Mouse (Mus musculus): ENCODE results near the gene Ing3. TPM values are rescaled to one million over a fixed set of nuclear protein-coding genes. Genes with fewer than 3 reads are reported as not detected.
A peak's percentile ranks its signal among the peaks of the same experiment; 100 is the strongest.

The Ing3 gene
- polyA plus RNA-seq, 1 experiment from 2014 or later, result 57.7 TPM

DNA sequence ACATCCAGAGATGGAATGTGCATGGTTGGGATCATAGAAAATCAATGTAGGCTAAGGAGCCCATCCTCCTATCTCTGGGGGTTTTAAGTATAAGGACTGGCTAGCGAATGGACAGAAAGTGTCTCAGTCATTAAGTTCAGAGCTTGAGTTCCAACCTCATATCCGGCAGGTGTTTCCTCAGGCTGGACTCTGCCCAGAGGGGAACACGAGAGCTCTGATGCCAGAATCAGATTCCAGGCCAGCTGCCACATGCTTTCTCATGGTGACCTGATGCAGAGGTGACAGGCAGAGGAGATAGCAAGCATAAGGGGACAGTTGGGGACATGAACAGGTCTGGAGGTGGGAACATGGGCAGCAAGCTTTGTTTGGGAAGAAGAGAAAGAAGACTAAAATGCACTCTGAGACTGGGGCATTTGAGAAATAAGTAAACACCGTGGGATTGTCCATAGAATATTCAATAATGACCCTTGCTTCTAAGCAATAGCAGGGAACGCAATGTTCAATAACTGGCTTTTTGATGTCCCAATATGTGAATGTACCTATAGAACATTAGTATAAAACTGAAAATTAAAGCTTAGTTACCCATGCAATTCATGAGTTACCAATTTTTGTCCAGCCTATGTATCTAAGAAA is 52.0 kb downstream of the Ing3 start:
- Histone ChIP-seq H3K4me1 (ENCODE audit: control insufficient read depth, insufficient read depth, low read length) (no peaks in the 10 kb centered on the region), H3K27ac (ENCODE audit: low read depth, low read length) (no peak overlapping the region), H3K27me3 (replicated peaks; ENCODE audit: control insufficient read depth, insufficient read depth, low read length) (no peaks in the 10 kb centered on the region), H3K9ac (ENCODE audit: low read length) (no peak overlapping the region), H3K36me3 (ENCODE audit: control insufficient read depth, insufficient read depth, low read length) (no peaks in the 10 kb centered on the region), H3K9me3 (replicated peaks; ENCODE audit: control insufficient read depth, low read length) (no peaks in the 10 kb centered on the region), H3K4me3 (ENCODE audit: low read depth, low read length) (no peak overlapping the region), H3K4me2 (ENCODE audit: low read length) (no peak overlapping the region)
- WGBS, result 92% methylated on average over 5 of the region's 5 CpGs
- ATAC-seq (no peak), DNase-seq (ENCODE audit: low spot score) (no peak)

GRCm38 (mm10) chr6:22002521-22003199 is 53.3 kb downstream of the Ing3 start:
- no peak overlapping the region for H3K9ac ChIP-seq (ENCODE audit: low read length)
- H3K4me1 ChIP-seq (ENCODE audit: control insufficient read depth, insufficient read depth, low read length), result no peaks in the 10 kb centered on the region
- H3K36me3 ChIP-seq (ENCODE audit: control insufficient read depth, insufficient read depth, low read length), result no peaks in the 10 kb centered on the region
- 36% methylated on average over 17 of the region's 17 CpGs for WGBS
- DNase-seq (ENCODE audit: low spot score), result no peak
- no peaks in the 10 kb centered on the region for H3K9me3 ChIP-seq (replicated peaks; ENCODE audit: control insufficient read depth, low read length)
- no peak overlapping the region for H3K4me2 ChIP-seq (ENCODE audit: low read length)
- no peak overlapping the region for H3K27ac ChIP-seq (ENCODE audit: low read depth, low read length)
- ATAC-seq, result no peak
- no peaks in the 10 kb centered on the region for H3K27me3 ChIP-seq (replicated peaks; ENCODE audit: control insufficient read depth, insufficient read depth, low read length)
- no peak overlapping the region for H3K4me3 ChIP-seq (ENCODE audit: low read depth, low read length)

GRCm38 (mm10) chr6:22003200-22003587 is 53.8 kb downstream of the Ing3 start:
- H3K27me3 ChIP-seq (replicated peaks; ENCODE audit: control insufficient read depth, insufficient read depth, low read length), result no peaks in the 10 kb centered on the region
- WGBS, result 3% methylated on average over 6 of the region's 6 CpGs
- H3K4me1 ChIP-seq (ENCODE audit: control insufficient read depth, insufficient read depth, low read length), result no peaks in the 10 kb centered on the region
- H3K4me3 ChIP-seq (ENCODE audit: low read depth, low read length), result no peak overlapping the region
- H3K36me3 ChIP-seq (ENCODE audit: control insufficient read depth, insufficient read depth, low read length), result no peaks in the 10 kb centered on the region
- no peak overlapping the region for H3K4me2 ChIP-seq (ENCODE audit: low read length)
- DNase-seq (ENCODE audit: low spot score), result peak; percentile 34
- H3K27ac ChIP-seq (ENCODE audit: low read depth, low read length), result no peak overlapping the region
- no peaks in the 10 kb centered on the region for H3K9me3 ChIP-seq (replicated peaks; ENCODE audit: control insufficient read depth, low read length)
- ATAC-seq, result peak; percentile 57; the same call in 1 of the 2 replicates
- H3K9ac ChIP-seq (ENCODE audit: low read length), result no peak overlapping the region

DNA sequence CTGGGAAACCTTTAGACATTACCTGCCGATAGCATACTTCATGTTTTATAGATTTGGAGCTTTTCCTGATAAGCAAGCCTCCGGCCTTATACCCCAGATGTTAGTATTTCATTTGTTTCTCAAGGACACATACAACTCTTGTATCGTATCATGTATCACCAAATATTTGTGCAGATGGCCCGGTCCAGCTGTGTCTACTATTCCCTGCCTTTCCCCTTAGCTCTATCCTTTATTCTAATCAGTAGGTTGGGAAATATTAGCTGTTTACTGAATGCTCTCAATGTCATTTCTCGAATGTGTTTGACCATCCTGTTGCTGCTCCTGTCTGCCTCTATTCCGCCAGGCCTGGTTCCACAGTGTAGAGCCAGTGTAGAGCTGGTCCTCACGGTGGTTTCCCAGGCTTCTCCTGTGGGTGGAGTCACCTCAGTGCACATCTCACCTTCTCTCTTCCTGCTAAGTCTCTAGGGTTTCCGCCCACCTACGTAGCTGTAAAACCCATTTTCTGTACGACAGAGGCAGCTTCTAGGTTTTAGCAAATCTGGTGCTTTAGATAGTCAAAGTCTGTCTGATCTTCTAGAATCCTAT is 54.7 kb downstream of the Ing3 start:
- ATAC-seq (no peak), DNase-seq (ENCODE audit: low spot score) (no peak)
- 87% methylated on average over 10 of the region's 10 CpGs for WGBS
- Histone ChIP-seq H3K9me3 (replicated peaks; ENCODE audit: control insufficient read depth, low read length) (no peaks in the 10 kb centered on the region), H3K4me1 (ENCODE audit: control insufficient read depth, insufficient read depth, low read length) (no peaks in the 10 kb centered on the region), H3K4me2 (ENCODE audit: low read length) (no peak overlapping the region), H3K36me3 (ENCODE audit: control insufficient read depth, insufficient read depth, low read length) (no peaks in the 10 kb centered on the region), H3K4me3 (ENCODE audit: low read depth, low read length) (no peak overlapping the region), H3K9ac (ENCODE audit: low read length) (no peak overlapping the region), H3K27ac (ENCODE audit: low read depth, low read length) (no peak overlapping the region), H3K27me3 (replicated peaks; ENCODE audit: control insufficient read depth, insufficient read depth, low read length) (no peaks in the 10 kb centered on the region)

DNA sequence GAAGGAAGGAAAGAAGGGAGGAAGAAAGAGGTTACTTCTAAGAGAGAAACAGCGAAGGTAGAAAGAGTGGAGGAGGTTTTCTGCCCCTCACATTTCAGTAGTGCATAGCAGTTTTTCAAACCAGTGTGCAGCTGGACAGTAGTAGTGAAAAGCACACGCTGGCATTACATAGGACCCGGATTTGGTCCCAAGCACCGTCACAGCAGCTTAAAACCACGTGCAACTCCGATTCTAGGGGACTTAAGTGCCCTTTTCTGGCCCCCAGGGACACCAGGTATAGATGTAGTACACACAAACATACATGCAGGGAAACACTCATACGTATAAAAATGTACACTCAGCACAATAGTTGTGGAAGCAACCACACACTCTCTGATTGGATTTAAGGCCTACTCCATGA is 59.0 kb downstream of the Ing3 start:
- no peak for ATAC-seq
- no peak for DNase-seq (ENCODE audit: low spot score)

GRCm38 (mm10) chr6:22010258-22010657 is 60.9 kb downstream of the Ing3 start:
- H3K9me3 ChIP-seq (replicated peaks; ENCODE audit: control insufficient read depth, low read length), result no peaks in the 10 kb centered on the region
- H3K9ac ChIP-seq (ENCODE audit: low read length), result no peak overlapping the region
- no peak for ATAC-seq
- no peaks in the 10 kb centered on the region for H3K27me3 ChIP-seq (replicated peaks; ENCODE audit: control insufficient read depth, insufficient read depth, low read length)
- H3K27ac ChIP-seq (ENCODE audit: low read depth, low read length), result no peak overlapping the region
- no peak overlapping the region for H3K4me3 ChIP-seq (ENCODE audit: low read depth, low read length)
- no peaks in the 10 kb centered on the region for H3K4me1 ChIP-seq (ENCODE audit: control insufficient read depth, insufficient read depth, low read length)
- H3K36me3 ChIP-seq (ENCODE audit: control insufficient read depth, insufficient read depth, low read length), result no peaks in the 10 kb centered on the region
- no peak overlapping the region for H3K4me2 ChIP-seq (ENCODE audit: low read length)
- no peak for DNase-seq (ENCODE audit: low spot score)
- WGBS, result 91% methylated on average over 12 of the region's 12 CpGs

More for the DNA sequence above, 59.0 kb downstream of the Ing3 start:
- H3K27me3 ChIP-seq (replicated peaks; ENCODE audit: control insufficient read depth, insufficient read depth, low read length), result no peaks in the 10 kb centered on the region
- H3K9ac ChIP-seq (ENCODE audit: low read length), result no peak overlapping the region
- no peak overlapping the region for H3K4me2 ChIP-seq (ENCODE audit: low read length)
- H3K4me1 ChIP-seq (ENCODE audit: control insufficient read depth, insufficient read depth, low read length), result no peaks in the 10 kb centered on the region
- H3K9me3 ChIP-seq (replicated peaks; ENCODE audit: control insufficient read depth, low read length), result no peaks in the 10 kb centered on the region
- H3K36me3 ChIP-seq (ENCODE audit: control insufficient read depth, insufficient read depth, low read length), result no peaks in the 10 kb centered on the region
- WGBS, result 90% methylated on average over 7 of the region's 7 CpGs
- H3K4me3 ChIP-seq (ENCODE audit: low read depth, low read length), result no peak overlapping the region
- no peak overlapping the region for H3K27ac ChIP-seq (ENCODE audit: low read depth, low read length)

DNA sequence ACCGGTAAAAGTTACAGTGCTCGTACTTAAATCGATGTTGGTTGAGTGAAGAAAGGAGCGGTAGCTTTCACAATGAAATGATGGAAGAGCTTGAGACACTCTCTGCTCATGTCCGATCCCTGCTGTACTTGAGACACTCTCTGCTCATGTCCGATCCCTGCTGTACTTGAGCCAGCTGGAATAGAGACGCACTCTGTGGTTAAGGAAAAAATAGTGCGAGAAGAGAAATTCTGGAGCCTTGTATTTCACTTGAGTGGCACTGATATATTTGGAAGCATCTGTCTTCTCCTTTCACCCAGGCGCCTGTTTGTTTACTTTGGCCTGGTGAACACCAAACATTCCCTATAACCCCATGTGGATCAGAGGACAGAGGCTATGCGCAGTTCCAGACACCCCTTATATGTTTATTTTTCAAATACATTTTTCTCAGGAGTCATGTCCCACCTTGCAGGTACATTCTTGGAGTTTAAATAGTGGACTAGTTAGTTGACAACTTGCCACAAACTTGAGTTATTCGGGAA is 61.5 kb downstream of the Ing3 start:
- Histone ChIP-seq H3K9me3 (replicated peaks; ENCODE audit: control insufficient read depth, low read length) (no peaks in the 10 kb centered on the region), H3K4me1 (ENCODE audit: control insufficient read depth, insufficient read depth, low read length) (no peaks in the 10 kb centered on the region), H3K27me3 (replicated peaks; ENCODE audit: control insufficient read depth, insufficient read depth, low read length) (no peaks in the 10 kb centered on the region), H3K27ac (ENCODE audit: low read depth, low read length) (no peak overlapping the region), H3K9ac (ENCODE audit: low read length) (no peak overlapping the region), H3K4me2 (ENCODE audit: low read length) (no peak overlapping the region), H3K4me3 (ENCODE audit: low read depth, low read length) (no peak overlapping the region), H3K36me3 (ENCODE audit: control insufficient read depth, insufficient read depth, low read length) (no peaks in the 10 kb centered on the region)
- whole genome bisulfite sequencing, result 95% methylated on average over 11 of the region's 11 CpGs
- no peak for ATAC-seq
- no peak for DNase-seq (ENCODE audit: low spot score)

- no peak for ATAC-seq
- Histone ChIP-seq H3K4me1 (ENCODE audit: control insufficient read depth, insufficient read depth, low read length) (no peaks in the 10 kb centered on the region), H3K36me3 (ENCODE audit: control insufficient read depth, insufficient read depth, low read length) (no peaks in the 10 kb centered on the region), H3K9ac (ENCODE audit: low read length) (no peak overlapping the region), H3K27ac (ENCODE audit: low read depth, low read length) (no peak overlapping the region), H3K4me2 (ENCODE audit: low read length) (no peak overlapping the region), H3K4me3 (ENCODE audit: low read depth, low read length) (no peak overlapping the region), H3K27me3 (replicated peaks; ENCODE audit: control insufficient read depth, insufficient read depth, low read length) (no peaks in the 10 kb centered on the region), H3K9me3 (replicated peaks; ENCODE audit: control insufficient read depth, low read length) (no peaks in the 10 kb centered on the region)
- 72% methylated on average over 2 of the region's 2 CpGs for WGBS
- no peak for DNase-seq (ENCODE audit: low spot score)
These were observed 62.2 kb downstream of the Ing3 start for GRCm38 (mm10) chr6:22011546-22011945.

DNA sequence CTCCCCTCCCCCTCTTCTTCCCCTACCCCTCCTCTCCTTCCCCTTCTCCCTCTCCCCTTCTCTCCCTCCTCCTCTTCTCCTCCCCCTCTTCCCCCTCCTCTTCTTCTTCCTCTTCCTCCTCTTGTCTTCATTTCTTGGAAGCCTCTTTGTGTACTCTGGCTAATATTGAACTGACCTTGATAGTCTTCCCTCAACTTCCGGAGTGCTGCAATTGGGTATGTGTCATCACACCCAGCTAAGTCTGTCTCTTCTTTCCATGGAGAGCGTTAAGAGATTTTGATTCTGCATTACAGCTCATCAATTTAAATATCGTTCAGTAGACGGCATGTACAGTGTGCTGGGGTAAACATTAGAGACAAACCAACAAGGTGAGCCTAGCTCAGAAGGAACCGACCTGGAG is 62.7 kb downstream of the Ing3 start:
- no peak for DNase-seq (ENCODE audit: low spot score)
- WGBS, result 89% methylated on average over 5 of the region's 5 CpGs
- no peaks in the 10 kb centered on the region for H3K9me3 ChIP-seq (replicated peaks; ENCODE audit: control insufficient read depth, low read length)

More for the DNA sequence above, 62.7 kb downstream of the Ing3 start:
- Histone ChIP-seq H3K27ac (ENCODE audit: low read depth, low read length) (no peak overlapping the region), H3K4me1 (ENCODE audit: control insufficient read depth, insufficient read depth, low read length) (no peaks in the 10 kb centered on the region), H3K36me3 (ENCODE audit: control insufficient read depth, insufficient read depth, low read length) (no peaks in the 10 kb centered on the region), H3K4me3 (ENCODE audit: low read depth, low read length) (no peak overlapping the region), H3K9ac (ENCODE audit: low read length) (no peak overlapping the region), H3K4me2 (ENCODE audit: low read length) (no peak overlapping the region), H3K27me3 (replicated peaks; ENCODE audit: control insufficient read depth, insufficient read depth, low read length) (no peaks in the 10 kb centered on the region)
- no peak for ATAC-seq

Data from forebrain, embryonic 14.5 days (tissue).